Mouse (Mus musculus) erythroblast, embryonic 14.5 days (primary cell): ENCODE results near the gene Olfr313. TPM values are rescaled to one million over a fixed set of nuclear protein-coding genes. Genes with fewer than 3 reads are reported as not detected.
"Not testable (repeated sequence)": the region's sequence is repeated elsewhere in the genome, so short reads cannot be mapped to it uniquely, and the experiment has no call there.

Experiments
- H3K27me3 ChIP-seq: 2 replicates; pipeline ENCODE4 v1.6.1; 2012; ENCODE audit warnings: inconsistent platforms; ENCODE audit not compliant: control insufficient read depth
- H3K36me3 ChIP-seq: 2 replicates; pipeline ENCODE4 v1.6.1; 2012; ENCODE audit warnings: mild to moderate bottlenecking, inconsistent platforms; ENCODE audit not compliant: control insufficient read depth
- H3K4me1 ChIP-seq: 2 replicates; pipeline ENCODE4 v1.6.1; 2012; ENCODE audit warnings: inconsistent platforms; ENCODE audit not compliant: control insufficient read depth
- H3K4me3 ChIP-seq: replicated peaks from 2 replicates; pipeline ENCODE3; 2012; ENCODE audit warnings: moderate library complexity, mild to moderate bottlenecking, inconsistent platforms
- H3K9me3 ChIP-seq: 2 replicates; pipeline ENCODE4 v1.6.1; 2012; ENCODE audit warnings: low read length, inconsistent platforms, mixed read lengths; ENCODE audit not compliant: control insufficient read depth
- GATA1 ChIP-seq: IDR thresholded peaks from 2 replicates; pipeline ENCODE4 v1.6.1; 2012; ENCODE audit warnings: low read length, inconsistent platforms, mixed read lengths
- TAL1 ChIP-seq: IDR thresholded peaks from 3 replicates; pipeline ENCODE4 v1.6.1; 2012; ENCODE audit warnings: low read length, inconsistent platforms, mixed read lengths
- polyA plus RNA-seq: library from polyadenylated mRNA; stranded (reverse); fragments of >175 nt; gene quantifications from 2 replicates; pipeline ENCODE4 v1.2.3, GENCODE M21; 2012

Olfr313 gene
- polyA plus RNA-seq, 1 experiment: not detected

DNA sequence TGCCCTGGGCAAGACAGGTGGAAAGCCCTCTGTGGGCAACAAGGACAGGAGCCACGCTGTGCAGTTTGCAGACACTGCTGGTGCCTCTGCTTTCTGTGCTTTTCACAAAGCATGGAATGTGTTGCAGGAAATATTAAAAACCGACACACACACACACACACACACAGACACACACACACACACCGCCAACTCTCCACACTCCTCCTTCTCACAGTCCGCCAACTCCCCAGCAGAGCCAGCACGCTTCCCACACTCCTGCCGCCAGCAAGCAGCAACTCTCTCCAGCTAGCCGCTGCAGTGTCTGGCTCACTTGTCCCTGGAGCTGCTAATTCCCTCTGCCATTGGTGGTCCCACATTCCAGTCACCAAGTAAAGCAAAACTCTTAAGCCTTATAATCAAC lies 17.9 kb upstream of the Olfr313 start:
- no peak overlapping the region for H3K4me3 ChIP-seq
- no peaks in the 10 kb centered on the region for H3K27me3 ChIP-seq
- H3K9me3 ChIP-seq: no peaks in the 10 kb centered on the region
- no peaks in the 10 kb centered on the region for H3K4me1 ChIP-seq
- TF ChIP-seq GATA1 (no peak), TAL1 (no peak)
- no peaks in the 10 kb centered on the region for H3K36me3 ChIP-seq

GRCm38 (mm10) chr11:58799747-58800146 lies 15.1 kb upstream of the Olfr313 start:
- TF ChIP-seq GATA1 (no peak), TAL1 (no peak)
- H3K4me3 ChIP-seq: no peak overlapping the region
- H3K9me3 ChIP-seq: no peaks in the 10 kb centered on the region
- H3K4me1 ChIP-seq: peaks cover 2% of the 10 kb centered on the region
- no peaks in the 10 kb centered on the region for H3K27me3 ChIP-seq
- H3K36me3 ChIP-seq: no peaks in the 10 kb centered on the region

GRCm38 (mm10) chr11:58801558-58802228 lies 13.1 kb upstream of the Olfr313 start, which contains the start of gene Fam183b:
Fam183b (minus strand) TSS chr11:58801960.
- no peaks in the 10 kb centered on the region for H3K27me3 ChIP-seq
- no peak within 1 kb of the TSS for H3K4me3 ChIP-seq
- H3K36me3 ChIP-seq: no peaks in the 10 kb centered on the region
- TF ChIP-seq GATA1 (no peak), TAL1 (no peak)
- H3K9me3 ChIP-seq: no peaks in the 10 kb centered on the region
- peaks cover 7% of the 10 kb centered on the region for H3K4me1 ChIP-seq

DNA sequence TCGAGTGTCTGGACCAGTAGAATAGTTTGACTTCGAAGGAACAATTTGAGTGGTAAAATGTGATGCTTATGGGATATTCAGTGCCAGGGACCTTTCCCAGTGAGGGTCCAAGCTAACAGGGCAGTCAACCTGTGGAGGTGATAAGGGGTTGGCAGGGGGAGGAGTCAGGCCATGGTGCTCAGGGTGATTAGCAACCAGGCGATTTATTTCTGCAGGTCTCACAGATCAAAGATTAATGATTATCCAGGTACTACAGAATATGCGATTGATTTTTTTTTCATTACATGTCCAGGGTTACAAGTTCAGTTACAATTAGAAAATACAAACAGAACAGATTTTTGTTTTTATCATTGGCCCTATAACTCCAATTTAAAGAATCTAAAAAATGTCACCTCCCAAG lies 10.9 kb upstream of the Olfr313 start:
- no peak overlapping the region for H3K4me3 ChIP-seq
- H3K4me1 ChIP-seq: peaks cover 7% of the 10 kb centered on the region
- H3K36me3 ChIP-seq: no peaks in the 10 kb centered on the region
- H3K27me3 ChIP-seq: no peaks in the 10 kb centered on the region
- TF ChIP-seq TAL1 (no peak), GATA1 (no peak)
- H3K9me3 ChIP-seq: no peaks in the 10 kb centered on the region

- H3K4me1 ChIP-seq: peaks cover 7% of the 10 kb centered on the region
- no peak for TF ChIP-seq GATA1
- no peak for TF ChIP-seq TAL1
- H3K36me3 ChIP-seq: no peaks in the 10 kb centered on the region
- no peak overlapping the region for H3K4me3 ChIP-seq
- no peaks in the 10 kb centered on the region for H3K27me3 ChIP-seq
- H3K9me3 ChIP-seq: no peaks in the 10 kb centered on the region
Measured at GRCm38 (mm10) chr11:58804393-58804792, 10.4 kb upstream of the Olfr313 start.

DNA sequence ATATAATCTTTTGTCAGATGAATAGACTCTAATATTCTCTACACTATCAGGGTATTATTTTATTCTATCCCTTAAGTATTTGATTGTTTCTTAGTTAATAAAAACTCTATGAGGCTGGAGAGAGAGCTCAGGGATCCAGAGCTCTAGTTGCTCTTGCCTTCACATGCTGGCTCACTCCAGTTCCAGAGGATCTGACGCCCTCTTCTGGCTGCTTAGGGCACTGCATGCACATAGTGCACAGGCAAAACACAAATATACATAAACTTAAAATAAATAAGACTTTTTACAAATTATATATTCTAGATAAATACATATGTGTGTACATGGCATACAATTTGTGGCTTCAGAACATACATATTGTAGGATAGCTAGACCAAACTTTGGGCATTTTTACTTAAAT lies 2.8 kb upstream of the Olfr313 start:
- Histone ChIP-seq H3K36me3 (no peaks in the 10 kb centered on the region), H3K4me3 (no peak overlapping the region), H3K27me3 (no peaks in the 10 kb centered on the region), H3K4me1 (no peaks in the 10 kb centered on the region), H3K9me3 (no peaks in the 10 kb centered on the region)
- TF ChIP-seq GATA1 (no peak), TAL1 (no peak)

GRCm38 (mm10) chr11:58815676-58816075 lies 876 bp downstream of the Olfr313 start:
- no peaks in the 10 kb centered on the region for H3K9me3 ChIP-seq
- H3K4me1 ChIP-seq: no peaks in the 10 kb centered on the region
- H3K27me3 ChIP-seq: no peaks in the 10 kb centered on the region
- H3K36me3 ChIP-seq: no peaks in the 10 kb centered on the region
- no peak overlapping the region for H3K4me3 ChIP-seq
- TF ChIP-seq TAL1 (no peak), GATA1 (no peak)

GRCm38 (mm10) chr11:58828937-58829336 lies 14.1 kb downstream of the Olfr313 start, which contains the start of gene Olfr312:
Olfr312 (plus strand) TSS chr11:58829237.
- H3K4me3 ChIP-seq, H3K36me3 ChIP-seq, H3K9me3 ChIP-seq, H3K4me1 ChIP-seq, H3K27me3 ChIP-seq: not testable (repeated sequence)

DNA sequence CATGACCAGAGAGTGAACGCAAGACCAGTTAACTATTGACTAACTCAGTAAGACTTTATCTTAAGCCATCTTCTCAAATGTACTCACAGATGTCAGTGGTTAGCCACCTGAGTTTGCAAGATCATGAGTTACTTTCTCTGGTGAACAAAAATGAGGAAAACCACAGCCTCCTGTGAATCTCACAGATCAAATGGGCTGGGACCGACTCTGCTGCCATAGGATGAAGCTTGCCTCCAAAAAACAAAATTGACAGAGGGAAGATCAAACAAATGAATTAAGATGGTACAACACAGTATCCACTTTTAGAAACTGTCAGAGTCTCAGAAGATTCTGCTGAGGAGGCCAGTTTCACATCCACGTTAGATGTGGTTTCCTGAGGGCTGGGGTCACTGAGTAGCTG lies 15.0 kb downstream of the Olfr313 start:
- Histone ChIP-seq H3K4me1 (peaks cover 4% of the 10 kb centered on the region; the same call in 1 of the 2 replicates), H3K36me3 (no peaks in the 10 kb centered on the region), H3K4me3 (no peak overlapping the region), H3K9me3 (no peaks in the 10 kb centered on the region), H3K27me3 (peaks cover 3% of the 10 kb centered on the region; the same call in 1 of the 2 replicates)
- TF ChIP-seq GATA1 (no peak), TAL1 (no peak)

GRCm38 (mm10) chr11:58832541-58832940 lies 17.7 kb downstream of the Olfr313 start:
- not testable (repeated sequence) for H3K4me3 ChIP-seq, H3K27me3 ChIP-seq, H3K9me3 ChIP-seq, H3K36me3 ChIP-seq, H3K4me1 ChIP-seq

DNA sequence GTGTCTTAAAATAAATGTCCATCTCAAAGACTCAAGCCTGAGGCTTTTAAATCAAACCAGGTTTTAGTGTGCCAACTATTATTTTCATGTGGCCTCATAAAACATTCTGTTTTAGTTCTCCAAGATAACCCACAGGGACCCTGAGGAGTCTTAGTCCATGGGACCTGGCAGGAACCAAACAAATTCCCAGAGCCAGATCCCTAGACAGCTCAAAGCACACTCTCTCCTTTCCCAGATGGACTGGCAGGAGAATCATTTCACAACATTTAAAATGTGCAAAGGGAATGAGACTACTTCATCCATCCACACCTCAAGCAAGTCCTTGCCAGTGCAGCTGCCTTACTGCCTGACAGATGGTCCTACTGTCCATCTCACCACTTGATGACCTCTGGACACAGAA lies 24.2 kb downstream of the Olfr313 start, which contains the start of gene Olfr311:
Gene Olfr311 (plus strand): TSS at position 301 of the 400 bp plus-strand sequence.
- H3K9me3 ChIP-seq, H3K4me3 ChIP-seq, H3K27me3 ChIP-seq, H3K4me1 ChIP-seq, H3K36me3 ChIP-seq: not testable (repeated sequence)
